Mouse (Mus musculus) CH12.LX (cell line): Measurements from ENCODE around the gene Gen1. TPM values are rescaled to one million over a fixed set of nuclear protein-coding genes. Genes with fewer than 3 reads are reported as not detected.

Source experiments
- DNase-seq: peaks from one replicate; pipeline ENCODE4 v3.0.0-alpha.2; 2013; ENCODE audit errors: extremely low read depth
- H3K27ac ChIP-seq: 2 replicates; pipeline ENCODE4 v1.5.1; 2012; ENCODE audit warnings: low read depth, mild to moderate bottlenecking, control low read depth, moderate library complexity; ENCODE audit not compliant: insufficient read depth
- H3K27me3 ChIP-seq: replicated peaks from 2 replicates; pipeline ENCODE3; 2012; ENCODE audit warnings: inconsistent platforms
- H3K36me3 ChIP-seq, 2 experiments: replicated peaks in 1 of 2; 2 replicates each; pipeline versions ENCODE3 to v1.6.1; 2012; ENCODE audit warnings: inconsistent platforms in 1 of 2, low read length in 1 of 2, mild to moderate bottlenecking in 1 of 2, mixed read lengths in 1 of 2, moderate library complexity in 1 of 2; ENCODE audit not compliant: control insufficient read depth in 1 of 2, insufficient read depth in 1 of 2
- H3K4me1 ChIP-seq, 2 experiments: 2 replicates each; pipeline ENCODE4 v1.6.1; 2012; ENCODE audit warnings: inconsistent platforms in 1 of 2, moderate library complexity in 1 of 2; ENCODE audit not compliant: insufficient read depth in 2 of 2, control insufficient read depth in 1 of 2
- H3K4me2 ChIP-seq: 2 replicates; pipeline ENCODE4 v1.6.1; 2012; ENCODE audit warnings: low read depth, mild to moderate bottlenecking, control low read depth; ENCODE audit not compliant: poor library complexity, insufficient read depth, severe bottlenecking
- H3K4me3 ChIP-seq, 3 experiments: fragments of 150-350 bp in 1 of 3; sonication (generic) in 1 of 3; replicated peaks in 1 of 3; 2 replicates each; pipeline versions ENCODE3 to v1.5.1; 2011 to 2012; ENCODE audit warnings: low read depth in 2 of 3, low read length in 2 of 3, mild to moderate bottlenecking in 2 of 3, moderate library complexity in 2 of 3, control low read depth in 1 of 3, improper control_type of control experiment in 1 of 3, inconsistent platforms in 1 of 3, mixed read lengths in 1 of 3; ENCODE audit not compliant: poor library complexity in 1 of 3
- H3K79me2 ChIP-seq: replicated peaks from 2 replicates; pipeline ENCODE4 v1.6.1; 2012; ENCODE audit warnings: mild to moderate bottlenecking, moderate library complexity; ENCODE audit not compliant: control insufficient read depth, poor library complexity, insufficient read depth, severe bottlenecking; ENCODE audit errors: extremely low read depth
- H3K9ac ChIP-seq: 2 replicates; pipeline ENCODE4 v1.6.1; 2012; ENCODE audit warnings: low read depth, mild to moderate bottlenecking, control low read depth, moderate library complexity; ENCODE audit not compliant: insufficient read depth
- H3K9me3 ChIP-seq: replicated peaks from 2 replicates; pipeline ENCODE3; 2012; ENCODE audit warnings: low read length, inconsistent platforms, mixed read lengths
- BHLHE40 ChIP-seq: IDR thresholded peaks from 2 replicates; pipeline ENCODE4 v1.6.1; 2011; ENCODE audit warnings: mild to moderate bottlenecking, low read depth, low read length, improper control_type of control experiment
- EP300 ChIP-seq: IDR thresholded peaks from 2 replicates; pipeline ENCODE4 v1.6.1; 2011; ENCODE audit warnings: low read length, improper control_type of control experiment
- JUN ChIP-seq: IDR thresholded peaks from 2 replicates; pipeline ENCODE4 v1.6.1; 2011; ENCODE audit warnings: low read depth, mild to moderate bottlenecking, low read length, improper control_type of control experiment, moderate library complexity; ENCODE audit not compliant: insufficient read depth
- MAFK ChIP-seq: IDR thresholded peaks from 2 replicates; pipeline ENCODE4 v1.6.1; 2011; ENCODE audit warnings: low read length, improper control_type of control experiment; ENCODE audit not compliant: insufficient replicate concordance
- NELFE ChIP-seq: IDR thresholded peaks from 2 replicates; pipeline ENCODE4 v1.6.1; 2011; ENCODE audit warnings: low read depth, low read length, improper control_type of control experiment
- NRF1 ChIP-seq: IDR thresholded peaks from 2 replicates; pipeline ENCODE4 v1.6.1; 2014; ENCODE audit warnings: low read depth, mild to moderate bottlenecking, inconsistent platforms, low read length, improper control_type of control experiment, moderate library complexity
- PAX5 ChIP-seq: IDR thresholded peaks from 2 replicates; pipeline ENCODE4 v1.6.1; 2012; ENCODE audit warnings: low read length, inconsistent platforms, mixed read lengths
- POLR2A ChIP-seq: IDR thresholded peaks from 2 replicates; pipeline ENCODE4 v1.6.1; 2011; ENCODE audit warnings: low read depth, mild to moderate bottlenecking, improper control_type of control experiment, low read length
- ZC3H11A ChIP-seq: IDR thresholded peaks from 2 replicates; pipeline ENCODE4 v1.6.1; 2012; ENCODE audit warnings: low read depth, mild to moderate bottlenecking, inconsistent platforms, low read length, improper control_type of control experiment
- dilution Hi-C: fragments of 300-500 bp; cut with MboI; formaldehyde crosslinking; loops from 2 replicates; pipeline ENCODE4 v1.14.3; 2020; ENCODE audit warnings: low sequenced_read_pairs; ENCODE audit not compliant: extremely low pct_unique_long_range_greater_than_20kb, extremely low pct_ligation_motif_present
- in situ Hi-C: fragments of 300-500 bp; cut with MboI; formaldehyde crosslinking; loops from 3 replicates; pipeline ENCODE4 v1.14.3; 2019; ENCODE audit warnings: low sequenced_read_pairs, low pct_ligation_motif_present, low pct_unique_long_range_greater_than_20kb, mixed read lengths
- polyA plus RNA-seq: library from polyadenylated mRNA; unstranded; fragments of >175 nt; gene quantifications from 2 replicates; pipeline ENCODE4 v1.2.1, GENCODE M21; 2012; ENCODE audit warnings: low read depth; ENCODE audit not compliant: insufficient read length
- total RNA-seq, 2 experiments: library from RNA; depleted of rRNA; stranded (reverse); fragments of 300-350 nt in 1 of 2; fragments of >200 nt in 1 of 2; gene quantifications; 2 replicates each; pipeline ENCODE4 v1.2.3; 2012 to 2014

Gen1 gene
- total and polyA plus RNA-seq, 3 experiments, result 13.2 to 15.3 (median 14.4) TPM

GRCm38 (mm10) chr12:11217726-11218250 lies 47.8 kb downstream of the Gen1 start:
- no peaks in the 10 kb centered on the region for H3K27me3 ChIP-seq
- H3K4me2 ChIP-seq, result peak overlapping the region; percentile 71
- no peaks in the 10 kb centered on the region for H3K36me3 ChIP-seq
- in situ Hi-C loops, result no loop called here
- dilution Hi-C loops, result no loop called here
- H3K79me2 ChIP-seq, result no peaks in the 10 kb centered on the region
- peak overlapping the region; percentile 19; the same call in 1 of the 2 replicates for H3K9ac ChIP-seq
- H3K9me3 ChIP-seq, result no peaks in the 10 kb centered on the region
- H3K4me3 ChIP-seq, result no peak overlapping the region
- peak; percentile 58 for DNase-seq
- no peak overlapping the region for H3K27ac ChIP-seq
- TF ChIP-seq BHLHE40 (peak; percentile 46), JUN (no peak), NELFE (no peak), POLR2A (no peak), EP300 (peak; percentile 62; the same call in 1 of the 2 replicates)
- H3K4me1 ChIP-seq, result peaks cover 0 to 54% of the 10 kb centered on the region in 2 experiments; a peak in 2 of 4 replicates

- Histone ChIP-seq H3K4me2 (no peak overlapping the region), H3K9ac (no peak overlapping the region), H3K4me3 (no peak overlapping the region), H3K27ac (no peak overlapping the region), H3K4me1 (peaks cover 0 to 43% of the 10 kb centered on the region in 2 experiments; a peak in 2 of 4 replicates), H3K27me3 (no peaks in the 10 kb centered on the region), H3K9me3 (no peaks in the 10 kb centered on the region), H3K36me3 (no peaks in the 10 kb centered on the region), H3K79me2 (no peaks in the 10 kb centered on the region)
- DNase-seq, result no peak
- TF ChIP-seq NRF1, result no peak
- no peak for TF ChIP-seq ZC3H11A
- TF ChIP-seq PAX5, result no peak
- in situ Hi-C loops (no loop called here), dilution Hi-C loops (no loop called here)
These were observed 49.1 kb downstream of the Gen1 start for GRCm38 (mm10) chr12:11216454-11216853.

- Histone ChIP-seq H3K9me3 (no peaks in the 10 kb centered on the region), H3K79me2 (no peaks in the 10 kb centered on the region), H3K4me2 (no peak overlapping the region), H3K9ac (no peak overlapping the region), H3K4me1 (peaks cover 0 to 43% of the 10 kb centered on the region in 2 experiments; a peak in 2 of 4 replicates)
- dilution Hi-C loops, result no loop called here
- DNase-seq, result peak; percentile 38
- TF ChIP-seq MAFK (peak; percentile 39; the same call in 1 of the 2 replicates), POLR2A (no peak)
- TF ChIP-seq, all 38 proteins: peak for 1
- Histone ChIP-seq H3K4me3 (no peak overlapping the region), H3K27me3 (no peaks in the 10 kb centered on the region), H3K27ac (no peak overlapping the region), H3K36me3 (no peaks in the 10 kb centered on the region)
- in situ Hi-C loops, result no loop called here
These were observed 50.0 kb downstream of the Gen1 start for GRCm38 (mm10) chr12:11215555-11215954.
